Comparison of ENCODE assay signal across 30 mouse cellular contexts in the genomic region with DNA sequence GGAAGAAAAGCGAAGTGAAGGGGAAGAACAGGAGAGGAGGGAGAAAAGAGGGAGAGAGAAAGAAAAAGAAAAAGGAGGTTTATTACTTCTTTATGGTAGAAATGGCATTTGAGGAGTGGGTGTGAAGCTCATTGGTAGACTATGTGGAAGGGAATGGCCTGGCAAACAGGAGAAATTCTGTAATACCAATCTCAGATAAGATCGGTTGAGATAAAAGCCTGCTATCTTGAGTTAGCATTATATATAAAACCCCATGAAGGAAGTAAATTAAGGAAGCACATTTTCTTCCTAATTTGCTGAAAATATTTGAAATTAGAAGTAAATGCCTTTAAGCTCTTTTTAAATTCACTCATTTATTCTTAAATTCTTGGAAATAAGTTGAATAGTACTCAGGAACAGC.
"Had no signal": no experiment of that assay in that cellular context is flagged by ENCODE, and none has a peak within 500 bp of the region (broad histone marks: within the 10 kb centered on the region; RNA-seq: fewer than 3 reads in every experiment).

No protein-coding gene starts in this region.

- H3K36me3 ChIP-seq: limb, embryonic 10.5 days; limb, embryonic 12.5 days; limb, embryonic 13.5 days; limb, embryonic 15.5 days; liver, embryonic 12.5 days; liver, embryonic 13.5 days; liver, embryonic 15.5 days; lung, embryonic 15.5 days; midbrain, embryonic 10.5 days; midbrain, embryonic 12.5 days; midbrain, embryonic 13.5 days; midbrain, embryonic 15.5 days; neural tube, embryonic 12.5 days had no signal

- H3K4me3 ChIP-seq: limb, embryonic 10.5 days; limb, embryonic 12.5 days; limb, embryonic 13.5 days; limb, embryonic 15.5 days; liver, embryonic 12.5 days; liver, embryonic 13.5 days; liver, embryonic 15.5 days; lung, embryonic 15.5 days; megakaryocyte, embryonic 14.5 days; midbrain, embryonic 10.5 days; midbrain, embryonic 12.5 days; midbrain, embryonic 13.5 days; midbrain, embryonic 15.5 days; myocyte; neural tube, embryonic 12.5 days had no signal

- ATAC-seq: liver, embryonic 12.5 days; liver, postnatal 0 days; lung, postnatal 0 days; midbrain, embryonic 13.5 days; midbrain, embryonic 15.5 days; midbrain, embryonic 16.5 days had no signal

- H3K27ac ChIP-seq: limb, embryonic 10.5 days; limb, embryonic 12.5 days; limb, embryonic 13.5 days; limb, embryonic 15.5 days; liver, embryonic 12.5 days; liver, embryonic 13.5 days; liver, embryonic 14.5 days; liver, embryonic 15.5 days; lung, embryonic 15.5 days; macrophage; midbrain, embryonic 10.5 days; midbrain, embryonic 12.5 days; midbrain, embryonic 13.5 days; midbrain, embryonic 15.5 days; neural tube, embryonic 12.5 days had no signal

- H3K9ac ChIP-seq: limb, embryonic 12.5 days; limb, embryonic 13.5 days; limb, embryonic 15.5 days; liver, embryonic 12.5 days; liver, embryonic 13.5 days; liver, embryonic 14.5 days; liver, embryonic 15.5 days; liver, postnatal 0 days; lung, embryonic 14.5 days; lung, embryonic 15.5 days; midbrain, embryonic 12.5 days; midbrain, embryonic 13.5 days; midbrain, embryonic 15.5 days; neural tube, embryonic 12.5 days had no signal

- H3K27me3 ChIP-seq: limb, embryonic 12.5 days; limb, embryonic 13.5 days; limb, embryonic 15.5 days; liver, embryonic 12.5 days; liver, embryonic 13.5 days; liver, embryonic 15.5 days; lung, embryonic 15.5 days; megakaryocyte, embryonic 14.5 days; midbrain, embryonic 12.5 days; midbrain, embryonic 13.5 days; midbrain, embryonic 15.5 days; neural tube, embryonic 12.5 days had no signal

- DNase-seq: left cerebral cortex, postnatal 4 days; liver; liver, embryonic 13.5 days; liver, postnatal 0 days; lung, adult 18-20 months; lung, adult 2 months; lung, embryonic 14.5 days; lung, postnatal 10 days; lung, postnatal 14 days; lung, postnatal 36 days; lung, postnatal 4 days; midbrain, embryonic 14.5 days had no signal

- H3K4me1 ChIP-seq: limb, embryonic 12.5 days; limb, embryonic 13.5 days; limb, embryonic 15.5 days; liver, embryonic 12.5 days; liver, embryonic 15.5 days; lung, embryonic 15.5 days; midbrain, embryonic 10.5 days; midbrain, embryonic 12.5 days; midbrain, embryonic 13.5 days; midbrain, embryonic 15.5 days; neural tube, embryonic 12.5 days had no signal

- H3K9me3 ChIP-seq: limb, embryonic 10.5 days; limb, embryonic 12.5 days; limb, embryonic 13.5 days; limb, embryonic 15.5 days; liver, embryonic 12.5 days; liver, embryonic 13.5 days; liver, embryonic 15.5 days; lung, embryonic 15.5 days; megakaryocyte, embryonic 14.5 days; midbrain, embryonic 10.5 days; midbrain, embryonic 12.5 days; midbrain, embryonic 13.5 days; midbrain, embryonic 15.5 days; neural tube, embryonic 12.5 days had no signal
